ENCODE assay signal across 8 mouse cellular contexts in the genomic region with DNA sequence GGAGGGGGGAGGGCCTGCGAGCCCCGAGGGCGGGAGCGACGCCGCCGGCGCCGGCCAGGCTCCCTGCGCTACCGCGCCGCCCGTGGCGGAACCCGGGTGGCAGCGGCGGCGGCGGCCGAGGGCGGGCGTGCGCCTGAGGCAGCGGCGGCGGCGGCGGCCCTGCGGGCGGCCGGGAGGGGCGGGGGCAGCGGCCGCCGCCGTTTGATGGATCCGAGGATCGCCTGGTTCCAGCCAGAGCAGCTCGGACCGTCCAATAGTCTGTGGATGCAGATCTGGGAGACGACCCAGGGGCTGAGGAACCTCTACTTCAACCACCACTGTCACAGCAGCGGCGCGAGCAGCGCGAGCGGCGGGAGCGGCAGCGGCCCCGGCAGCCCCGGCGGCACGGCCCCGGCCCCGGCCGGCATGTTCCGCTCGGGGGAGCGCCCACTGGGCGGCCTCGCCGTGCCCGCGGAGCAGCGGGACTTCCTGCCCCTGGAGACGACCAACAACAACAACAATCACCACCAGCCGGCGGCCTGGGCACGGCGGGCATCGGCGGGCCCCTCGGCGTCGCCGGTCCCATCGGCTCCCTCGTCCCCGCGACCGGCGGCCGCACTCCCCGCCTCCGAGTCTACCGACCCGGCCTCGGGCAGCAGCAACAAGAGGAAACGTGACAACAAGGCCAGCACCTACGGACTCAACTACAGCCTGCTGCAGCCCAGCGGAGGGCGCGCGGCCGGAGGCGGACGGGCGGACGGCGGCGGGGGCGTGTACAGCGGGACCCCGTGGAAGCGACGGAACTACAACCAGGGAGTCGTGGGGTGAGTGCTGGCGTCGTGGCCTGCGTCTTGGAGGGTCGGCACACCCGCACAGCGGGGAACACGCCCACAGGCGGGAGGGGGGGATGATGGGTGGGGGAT. TPM values are rescaled to one million over a fixed set of nuclear protein-coding genes. Genes with fewer than 3 reads are reported as not detected.
DNase-seq lines count a peak whose midpoint lies in the region; ATAC-seq and TF ChIP-seq lines count a peak whose summit lies in the region.

No protein-coding gene starts in this region.

- peaks cover 7% of the 10 kb centered on the region; the same call in 1 of the 2 replicates for H3K4me1 ChIP-seq in embryonic fibroblast, embryonic 13.5 days (ENCODE audit: control insufficient read depth, insufficient read depth, low read length)
- peaks cover 53% of the 10 kb centered on the region for H3K4me1 ChIP-seq in heart, embryonic 13.5 days
- peaks cover 47% of the 10 kb centered on the region for H3K4me1 ChIP-seq in kidney, embryonic 15.5 days
- H3K4me1 ChIP-seq in liver, embryonic 16.5 days (ENCODE audit: control insufficient read depth, low read depth, low read length) = peaks cover 23% of the 10 kb centered on the region
- H3K4me1 ChIP-seq in stomach, embryonic 15.5 days = peaks cover 14% of the 10 kb centered on the region

- peak overlapping the region; percentile 95 for H3K9ac ChIP-seq in heart, embryonic 13.5 days
- peak overlapping the region; percentile 85 for H3K9ac ChIP-seq in kidney, embryonic 15.5 days
- peak overlapping the region; percentile 88 for H3K9ac ChIP-seq in liver, embryonic 16.5 days (ENCODE audit: low read depth, low read length)
- H3K9ac ChIP-seq in stomach, embryonic 15.5 days = peak overlapping the region; percentile 84

- H3K36me3 ChIP-seq in heart, embryonic 13.5 days = peaks cover 8% of the 10 kb centered on the region
- H3K36me3 ChIP-seq in kidney, embryonic 15.5 days = 0 out of 2 replicates have a peak, but pooled peaks cover 4% of the 10 kb centered on the region
- H3K36me3 ChIP-seq in liver, embryonic 16.5 days (ENCODE audit: control insufficient read depth, insufficient read depth) = no peaks in the 10 kb centered on the region
- H3K36me3 ChIP-seq in stomach, embryonic 15.5 days = no peaks in the 10 kb centered on the region

- TF ChIP-seq POLR2A in embryonic fibroblast, embryonic 13.5 days (IDR thresholded peaks at IDR 0.05; ENCODE audit: low read depth, low read length) = no peak

- no peaks in the 10 kb centered on the region for H3K9me3 ChIP-seq in heart, embryonic 13.5 days
- H3K9me3 ChIP-seq in kidney, embryonic 15.5 days (replicated peaks) = no peaks in the 10 kb centered on the region
- no peaks in the 10 kb centered on the region for H3K9me3 ChIP-seq in liver, embryonic 16.5 days (replicated peaks; ENCODE audit: control insufficient read depth, low read length)
- no peaks in the 10 kb centered on the region for H3K9me3 ChIP-seq in stomach, embryonic 15.5 days

- H3K4me2 ChIP-seq in heart, embryonic 13.5 days = peak overlapping the region; percentile 82
- H3K4me2 ChIP-seq in kidney, embryonic 15.5 days = peak overlapping the region; percentile 95
- peak overlapping the region; percentile 98 for H3K4me2 ChIP-seq in liver, embryonic 16.5 days (ENCODE audit: low read depth, low read length)
- peak overlapping the region; percentile 95 for H3K4me2 ChIP-seq in stomach, embryonic 15.5 days

- DNase-seq in CD4-positive helper T cell, adult 2 months (ENCODE audit: low read depth, low spot score) = peak; percentile 59
- peak; percentile 47 for DNase-seq in adrenal gland, postnatal 25 days
- DNase-seq in neural tube, embryonic 10.5 days (ENCODE audit: extremely low spot score, low spot score) = peak; percentile 66

- under 1% methylated on average over 92 of the region's 117 CpGs for WGBS in heart, embryonic 13.5 days
- under 1% methylated on average over 96 of the region's 117 CpGs for WGBS in kidney, embryonic 15.5 days
- under 1% methylated on average over 97 of the region's 117 CpGs for WGBS in liver, embryonic 16.5 days (ENCODE audit: insufficient replicate concordance)
- WGBS in stomach, embryonic 15.5 days = under 1% methylated on average over 91 of the region's 117 CpGs

- no peak for TF ChIP-seq CTCF in embryonic fibroblast, embryonic 13.5 days (IDR thresholded peaks at IDR 0.05; ENCODE audit: borderline replicate concordance, insufficient read depth, low read length)

- no peaks in the 10 kb centered on the region for H3K27me3 ChIP-seq in heart, embryonic 13.5 days (replicated peaks)
- H3K27me3 ChIP-seq in kidney, embryonic 15.5 days = no peaks in the 10 kb centered on the region
- no peaks in the 10 kb centered on the region for H3K27me3 ChIP-seq in liver, embryonic 16.5 days (ENCODE audit: control insufficient read depth, insufficient read depth, low read depth, low read length)
- no peaks in the 10 kb centered on the region for H3K27me3 ChIP-seq in stomach, embryonic 15.5 days (replicated peaks)

- peak overlapping the region; percentile 69 for H3K27ac ChIP-seq in embryonic fibroblast, embryonic 13.5 days (ENCODE audit: insufficient read depth, low read length)
- H3K27ac ChIP-seq in heart, embryonic 13.5 days (replicated peaks) = peak overlapping the region; percentile 98
- peak overlapping the region; percentile 99 for H3K27ac ChIP-seq in kidney, embryonic 15.5 days
- peak overlapping the region; percentile 94 for H3K27ac ChIP-seq in liver, embryonic 16.5 days (ENCODE audit: low read length)
- peak overlapping the region; percentile 99 for H3K27ac ChIP-seq in stomach, embryonic 15.5 days

- peak; percentile 51 for ATAC-seq in heart, embryonic 13.5 days (ENCODE audit: extremely low read depth, insufficient number of reproducible peaks, low FRiP score, low TSS enrichment)
- ATAC-seq in kidney, embryonic 15.5 days (replicated peaks; ENCODE audit: low FRiP score) = peak; percentile 69
- ATAC-seq in liver, embryonic 16.5 days (ENCODE audit: low read depth) = peak; percentile 49
- ATAC-seq in stomach, embryonic 15.5 days (ENCODE audit: insufficient read depth, low FRiP score, low read depth) = peak; percentile 59

- peak overlapping the region; percentile 65 for H3K4me3 ChIP-seq in embryonic fibroblast, embryonic 13.5 days (ENCODE audit: insufficient read depth, low read length)
- H3K4me3 ChIP-seq in heart, embryonic 13.5 days = peak overlapping the region; percentile 95
- peak overlapping the region; percentile 93 for H3K4me3 ChIP-seq in kidney, embryonic 15.5 days (replicated peaks)
- H3K4me3 ChIP-seq in liver, embryonic 16.5 days (ENCODE audit: low read depth, low read length) = peak overlapping the region; percentile 88
- peak overlapping the region; percentile 90 for H3K4me3 ChIP-seq in stomach, embryonic 15.5 days (replicated peaks)

RNA-seq across cellular contexts. Expression of a gene that starts 0.9 kb away (rescaled TPM):
- total RNA-seq in adrenal gland, postnatal 25 days (2021) = 32.3 and 34.1 TPM in 2 replicates
- 20.6 and 22.3 TPM in 2 replicates for polyA plus RNA-seq in embryonic fibroblast, embryonic 13.5 days (2011; ENCODE audit: insufficient read length, low read depth, missing spikeins)
- polyA plus RNA-seq in heart, embryonic 13.5 days (2015; fragmentation: Nextera tagmentation; extraction: Ambion mirVana) = 6.5 TPM in 2 replicates
- polyA plus RNA-seq in kidney, embryonic 15.5 days (2015; fragmentation: Nextera tagmentation; extraction: Ambion mirVana) = 8.5 and 8.9 TPM in 2 replicates
- polyA plus RNA-seq in liver, embryonic 16.5 days (2015; fragmentation: Nextera tagmentation; extraction: Ambion mirVana) = 2.5 and 2.7 TPM in 2 replicates
- 7.0 and 7.5 TPM in 2 replicates for polyA plus RNA-seq in stomach, embryonic 15.5 days (2015; fragmentation: Nextera tagmentation; extraction: Ambion mirVana)

Comparison
In these comparisons a context has a peak if more than half of its experiments do, and no peak if none do; other contexts are left out.
1. Peak in every context shown above with its lines: DNase-seq, ATAC-seq, H3K4me3 ChIP-seq and H3K27ac ChIP-seq.